Mouse (Mus musculus): ENCODE data around the gene Pxk. TPM values are rescaled to one million over a fixed set of nuclear protein-coding genes. Genes with fewer than 3 reads are reported as not detected.

Pxk gene
- polyA plus RNA-seq, 1 experiment from 2014 or later = 21.7 TPM

DNA sequence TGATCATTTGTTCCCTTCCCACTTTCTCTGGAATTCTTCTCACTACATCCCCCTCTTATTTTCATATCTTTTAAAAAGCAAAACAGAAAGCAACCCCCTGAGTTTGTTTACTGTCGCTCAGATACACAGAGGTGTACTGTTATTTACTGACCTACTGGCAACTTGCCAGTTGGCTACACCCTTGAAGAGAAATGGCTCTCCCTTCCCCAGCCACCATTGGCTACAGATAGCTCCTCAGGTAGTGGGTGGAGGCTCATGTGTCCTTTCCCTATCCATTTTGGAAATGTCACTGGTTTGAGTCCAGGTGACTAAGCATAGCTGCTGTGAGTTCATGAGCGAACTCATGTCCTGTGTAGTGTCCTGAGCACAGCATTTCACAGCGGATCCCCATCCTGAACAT lies 103.7 kb downstream of the Pxk start:
- H3K4me3 ChIP-seq = no peak overlapping the region
- no peaks in the 10 kb centered on the region for H3K27me3 ChIP-seq (ENCODE audit: low read depth, poor library complexity, severe bottlenecking)
- WGBS = 81% methylated on average over 3 of the region's 3 CpGs
- no peaks in the 10 kb centered on the region for H3K36me3 ChIP-seq
- H3K4me1 ChIP-seq = peaks cover 8% of the 10 kb centered on the region
- H3K9me3 ChIP-seq (replicated peaks) = no peaks in the 10 kb centered on the region
- H3K27ac ChIP-seq = no peak overlapping the region
- DNase-seq (ENCODE audit: low spot score) = no peak

- DNase-seq (ENCODE audit: low spot score) = no peak
These were observed 108.3 kb downstream of the Pxk start for GRCm38 (mm10) chr14:8206179-8206910.

DNA sequence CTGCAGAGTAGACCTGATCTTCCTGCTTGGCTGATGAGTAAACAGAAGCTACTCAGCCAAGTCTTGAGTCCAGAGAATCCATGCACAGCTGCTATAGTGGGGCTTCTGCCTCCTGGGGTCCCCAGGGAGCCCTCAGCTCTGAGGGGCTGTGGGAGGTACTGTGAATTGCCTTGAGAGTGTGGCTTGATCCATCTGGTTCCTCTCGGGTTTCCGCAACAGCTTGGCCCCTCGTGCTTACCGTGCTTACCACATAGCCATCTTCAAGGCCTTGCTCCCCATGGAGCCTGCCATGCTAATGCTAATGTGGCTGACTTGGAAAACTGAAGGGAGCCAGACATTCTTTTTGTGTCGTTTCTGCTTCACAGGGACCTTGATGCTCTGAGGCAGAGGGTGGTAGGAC lies 109.1 kb downstream of the Pxk start:
- DNase-seq (ENCODE audit: low spot score) = no peak
- H3K27ac ChIP-seq = peak overlapping the region; percentile 67
- H3K36me3 ChIP-seq = no peaks in the 10 kb centered on the region
- H3K27me3 ChIP-seq (ENCODE audit: low read depth, poor library complexity, severe bottlenecking) = no peaks in the 10 kb centered on the region
- H3K4me3 ChIP-seq = no peak overlapping the region
- 35% methylated on average over 5 of the region's 5 CpGs for WGBS
- peaks cover 27% of the 10 kb centered on the region for H3K4me1 ChIP-seq
- no peaks in the 10 kb centered on the region for H3K9me3 ChIP-seq (replicated peaks)

More at GRCm38 (mm10) chr14:8206179-8206910, 108.3 kb downstream of the Pxk start:
- 51% methylated on average over 9 of the region's 9 CpGs for WGBS
- Histone ChIP-seq H3K4me3 (no peak overlapping the region), H3K4me1 (peaks cover 27% of the 10 kb centered on the region), H3K36me3 (no peaks in the 10 kb centered on the region), H3K9me3 (replicated peaks) (no peaks in the 10 kb centered on the region), H3K27me3 (ENCODE audit: low read depth, poor library complexity, severe bottlenecking) (no peaks in the 10 kb centered on the region), H3K27ac (peak overlapping the region; percentile 67)

GRCm38 (mm10) chr14:8207543-8207942 lies 109.5 kb downstream of the Pxk start:
- Histone ChIP-seq H3K27ac (peak overlapping the region; percentile 67), H3K36me3 (no peaks in the 10 kb centered on the region), H3K27me3 (ENCODE audit: low read depth, poor library complexity, severe bottlenecking) (no peaks in the 10 kb centered on the region), H3K9me3 (replicated peaks) (no peaks in the 10 kb centered on the region), H3K4me1 (peaks cover 27% of the 10 kb centered on the region), H3K4me3 (no peak overlapping the region)
- no peak for DNase-seq (ENCODE audit: low spot score)
- 80% methylated on average over 5 of the region's 5 CpGs for WGBS

DNA sequence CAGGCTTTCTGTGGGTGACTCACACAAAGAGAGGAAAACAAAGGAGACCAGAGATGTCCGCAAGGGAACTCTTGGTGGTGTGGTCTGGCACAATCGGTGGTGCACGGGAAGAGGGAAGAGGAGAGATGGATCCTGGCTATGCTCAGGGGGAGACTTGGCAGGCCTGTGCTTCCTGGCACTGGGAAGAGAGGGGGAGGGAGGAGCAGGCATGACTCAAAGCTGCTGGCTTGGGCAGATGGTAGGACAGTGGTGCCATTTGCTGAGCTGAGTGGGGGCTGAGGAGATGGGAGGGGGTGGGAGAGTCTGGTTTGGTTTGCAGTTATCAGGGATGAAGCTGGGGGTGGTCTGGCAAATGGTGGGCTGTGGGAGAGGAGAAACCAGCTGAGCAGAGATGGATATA lies 110.9 kb downstream of the Pxk start:
- H3K4me3 ChIP-seq = no peak overlapping the region
- 71% methylated on average over 3 of the region's 3 CpGs for WGBS
- no peaks in the 10 kb centered on the region for H3K36me3 ChIP-seq
- no peaks in the 10 kb centered on the region for H3K9me3 ChIP-seq (replicated peaks)
- peak overlapping the region; percentile 5; the same call in 1 of the 2 replicates for H3K27ac ChIP-seq
- no peaks in the 10 kb centered on the region for H3K27me3 ChIP-seq (ENCODE audit: low read depth, poor library complexity, severe bottlenecking)
- no peak for DNase-seq (ENCODE audit: low spot score)
- peaks cover 27% of the 10 kb centered on the region for H3K4me1 ChIP-seq

- no peak overlapping the region for H3K4me3 ChIP-seq
- no peaks in the 10 kb centered on the region for H3K36me3 ChIP-seq
- H3K4me1 ChIP-seq = peaks cover 34% of the 10 kb centered on the region
- no peaks in the 10 kb centered on the region for H3K9me3 ChIP-seq (replicated peaks)
- no peaks in the 10 kb centered on the region for H3K27me3 ChIP-seq (ENCODE audit: low read depth, poor library complexity, severe bottlenecking)
- no peak for DNase-seq (ENCODE audit: low spot score)
- 88% methylated on average over 2 of the region's 2 CpGs for WGBS
- no peak overlapping the region for H3K27ac ChIP-seq
These were observed 111.9 kb downstream of the Pxk start for GRCm38 (mm10) chr14:8209896-8210295.

GRCm38 (mm10) chr14:8212996-8213395 lies 115.0 kb downstream of the Pxk start:
- WGBS = 82% methylated on average over 2 of the region's 2 CpGs
- Histone ChIP-seq H3K4me3 (no peak overlapping the region), H3K27ac (no peak overlapping the region), H3K27me3 (ENCODE audit: low read depth, poor library complexity, severe bottlenecking) (peaks cover 6% of the 10 kb centered on the region; the same call in 1 of the 2 replicates), H3K4me1 (peaks cover 35% of the 10 kb centered on the region), H3K9me3 (replicated peaks) (no peaks in the 10 kb centered on the region), H3K36me3 (no peaks in the 10 kb centered on the region)
- no peak for DNase-seq (ENCODE audit: low spot score)

DNA sequence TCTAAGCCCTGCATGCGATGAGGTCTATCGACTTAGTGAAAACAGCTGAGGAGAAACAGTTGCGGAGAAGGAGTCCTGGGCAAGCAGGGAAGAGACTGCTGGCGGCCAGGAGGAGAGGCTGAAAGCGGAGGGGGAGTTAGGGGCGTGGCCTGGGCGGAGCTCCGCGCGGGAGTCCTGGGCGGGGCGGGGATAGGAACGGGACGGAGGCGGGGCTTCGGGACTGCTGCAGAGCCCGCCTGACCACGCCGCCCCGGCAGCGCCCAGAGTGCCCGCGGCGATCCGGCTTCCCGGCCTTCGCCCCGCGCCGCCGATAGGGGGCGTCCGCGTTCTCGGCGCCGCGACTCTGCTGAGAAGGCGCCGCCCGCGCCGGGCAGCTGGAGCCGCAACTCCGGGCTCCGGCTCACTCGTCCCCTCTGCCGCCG lies 115.8 kb downstream of the Pxk start, which contains the start of gene Kctd6:
Gene Kctd6, plus strand, starts transcription at position 338 of the 422 bp plus-strand sequence.
- no peaks in the 10 kb centered on the region for H3K36me3 ChIP-seq
- H3K4me3 ChIP-seq = peak within 1 kb of the TSS; percentile 81
- no peaks in the 10 kb centered on the region for H3K9me3 ChIP-seq (replicated peaks)
- WGBS = under 1% methylated on average over 48 of the region's 49 CpGs
- peaks cover 40% of the 10 kb centered on the region for H3K4me1 ChIP-seq
- peak; percentile 99 for DNase-seq (ENCODE audit: low spot score)
- H3K27ac ChIP-seq = peak within 1 kb of the TSS; percentile 96
- H3K27me3 ChIP-seq (ENCODE audit: low read depth, poor library complexity, severe bottlenecking) = peaks cover 6% of the 10 kb centered on the region; the same call in 1 of the 2 replicates

Other genes starting within 250 kb of the Pxk start
- not detected in 2 replicates for gene Gm45521, start 140.9 kb upstream of the Pxk start, polyA plus RNA-seq (2016; fragmentation: Nextera tagmentation; extraction: Ambion mirVana)
- gene Dnase1l3, start 103.6 kb upstream of the Pxk start, polyA plus RNA-seq (2016; fragmentation: Nextera tagmentation; extraction: Ambion mirVana) = not detected in 2 replicates
- gene Abhd6, start 95.3 kb upstream of the Pxk start, polyA plus RNA-seq (2016; fragmentation: Nextera tagmentation; extraction: Ambion mirVana) = 13.8 and 20.9 TPM in 2 replicates
- 51.3 and 53.6 TPM in 2 replicates for gene Rpp14, start 17.8 kb upstream of the Pxk start, polyA plus RNA-seq (2016; fragmentation: Nextera tagmentation; extraction: Ambion mirVana)
- gene Pdhb, start 74.8 kb downstream of the Pxk start, polyA plus RNA-seq (2016; fragmentation: Nextera tagmentation; extraction: Ambion mirVana) = 208 and 229 TPM in 2 replicates
- gene Kctd6, start 115.9 kb downstream of the Pxk start, polyA plus RNA-seq (2016; fragmentation: Nextera tagmentation; extraction: Ambion mirVana) = 8.5 and 9.7 TPM in 2 replicates
- 0.11 TPM in 1 of 2 replicates, not detected in the other for gene Acox2, start 161.1 kb downstream of the Pxk start, polyA plus RNA-seq (2016; fragmentation: Nextera tagmentation; extraction: Ambion mirVana)
- gene Fam107a, start 219.8 kb downstream of the Pxk start, polyA plus RNA-seq (2016; fragmentation: Nextera tagmentation; extraction: Ambion mirVana) = 0.33 and 0.96 TPM in 2 replicates